Mouse (Mus musculus): ENCODE results near the gene Rad23b. TPM values are rescaled to one million over a fixed set of nuclear protein-coding genes. Genes with fewer than 3 reads are reported as not detected.
"Not testable (repeated sequence)": the region's sequence is repeated elsewhere in the genome, so short reads cannot be mapped to it uniquely, and the experiment has no call there.

The Rad23b gene
- polyA plus RNA-seq, 1 experiment from 2014 or later, result 60.2 TPM

GRCm38 (mm10) chr4:55328471-55328870 is 21.4 kb upstream of the Rad23b start:
- Histone ChIP-seq H3K4me3 (ENCODE audit: control insufficient read depth in 1 of 2, insufficient read depth in 1 of 2, low read depth in 1 of 2, low read length in 2 of 2) (no peak overlapping the region), H3K4me1 (ENCODE audit: control insufficient read depth in 2 of 2, insufficient read depth in 2 of 2, low read length in 2 of 2) (peaks cover 0 to 2% of the 10 kb centered on the region in 2 experiments; a peak in 1 of 4 replicates), H3K36me3 (ENCODE audit: control insufficient read depth, insufficient read depth, low read length) (no peaks in the 10 kb centered on the region), H3K4me2 (ENCODE audit: low read length) (no peak overlapping the region), H3K9ac (ENCODE audit: low read length) (no peak overlapping the region), H3K27ac (replicated peaks in 1 of 2; ENCODE audit: control insufficient read depth in 1 of 2, insufficient read depth in 1 of 2, low read depth in 2 of 2, low read length in 2 of 2) (no peak overlapping the region), H3K27me3 (ENCODE audit: control insufficient read depth, insufficient read depth, low read length) (no peaks in the 10 kb centered on the region), H3K9me3 (ENCODE audit: control insufficient read depth, low read length) (no peaks in the 10 kb centered on the region)
- ATAC-seq (ENCODE audit: insufficient number of reproducible peaks, insufficient read depth, low FRiP score, low read depth), result no peak
- WGBS, result 91% methylated on average over 11 of the region's 11 CpGs

- H3K27me3 ChIP-seq (ENCODE audit: control insufficient read depth, insufficient read depth, low read length); H3K9me3 ChIP-seq (ENCODE audit: control insufficient read depth, low read length); H3K4me3 ChIP-seq (ENCODE audit: control insufficient read depth in 1 of 2, insufficient read depth in 1 of 2, low read depth in 1 of 2, low read length in 2 of 2); ATAC-seq (ENCODE audit: insufficient number of reproducible peaks, insufficient read depth, low FRiP score, low read depth); H3K4me1 ChIP-seq (ENCODE audit: control insufficient read depth in 2 of 2, insufficient read depth in 2 of 2, low read length in 2 of 2); H3K9ac ChIP-seq (ENCODE audit: low read length); H3K4me2 ChIP-seq (ENCODE audit: low read length); H3K27ac ChIP-seq (replicated peaks in 1 of 2; ENCODE audit: control insufficient read depth in 1 of 2, insufficient read depth in 1 of 2, low read depth in 2 of 2, low read length in 2 of 2); H3K36me3 ChIP-seq (ENCODE audit: control insufficient read depth, insufficient read depth, low read length): not testable (repeated sequence)
- 91% methylated on average over 6 of the region's 7 CpGs for WGBS
Measured at GRCm38 (mm10) chr4:55328928-55329327, 20.9 kb upstream of the Rad23b start.

GRCm38 (mm10) chr4:55329621-55330346 is 20.1 kb upstream of the Rad23b start:
- no peak for ATAC-seq (ENCODE audit: insufficient number of reproducible peaks, insufficient read depth, low FRiP score, low read depth)
- Histone ChIP-seq H3K4me2 (ENCODE audit: low read length) (no peak overlapping the region), H3K27ac (replicated peaks in 1 of 2; ENCODE audit: control insufficient read depth in 1 of 2, insufficient read depth in 1 of 2, low read depth in 2 of 2, low read length in 2 of 2) (no peak overlapping the region)

GRCm38 (mm10) chr4:55335030-55335770 is 14.6 kb upstream of the Rad23b start:
- Histone ChIP-seq H3K27ac (replicated peaks in 1 of 2; ENCODE audit: control insufficient read depth in 1 of 2, insufficient read depth in 1 of 2, low read depth in 2 of 2, low read length in 2 of 2) (no peak overlapping the region), H3K9me3 (ENCODE audit: control insufficient read depth, low read length) (no peaks in the 10 kb centered on the region), H3K4me3 (ENCODE audit: control insufficient read depth in 1 of 2, insufficient read depth in 1 of 2, low read depth in 1 of 2, low read length in 2 of 2) (no peak overlapping the region), H3K27me3 (ENCODE audit: control insufficient read depth, insufficient read depth, low read length) (no peaks in the 10 kb centered on the region), H3K36me3 (ENCODE audit: control insufficient read depth, insufficient read depth, low read length) (no peaks in the 10 kb centered on the region), H3K4me2 (ENCODE audit: low read length) (no peak overlapping the region), H3K9ac (ENCODE audit: low read length) (no peak overlapping the region), H3K4me1 (ENCODE audit: control insufficient read depth in 2 of 2, insufficient read depth in 2 of 2, low read length in 2 of 2) (0 out of 4 replicates have a peak, but pooled peaks cover 2 to 3% of the 10 kb centered on the region in 2 experiments)
- 60% methylated on average over 5 of the region's 5 CpGs for WGBS
- no peak for ATAC-seq (ENCODE audit: insufficient number of reproducible peaks, insufficient read depth, low FRiP score, low read depth)

More at GRCm38 (mm10) chr4:55329621-55330346, 20.1 kb upstream of the Rad23b start:
- H3K4me1 ChIP-seq (ENCODE audit: control insufficient read depth in 2 of 2, insufficient read depth in 2 of 2, low read length in 2 of 2), result peaks cover 0 to 2% of the 10 kb centered on the region in 2 experiments; a peak in 1 of 4 replicates
- H3K27me3 ChIP-seq (ENCODE audit: control insufficient read depth, insufficient read depth, low read length), result no peaks in the 10 kb centered on the region
- H3K36me3 ChIP-seq (ENCODE audit: control insufficient read depth, insufficient read depth, low read length), result no peaks in the 10 kb centered on the region
- no peaks in the 10 kb centered on the region for H3K9me3 ChIP-seq (ENCODE audit: control insufficient read depth, low read length)
- no peak overlapping the region for H3K4me3 ChIP-seq (ENCODE audit: control insufficient read depth in 1 of 2, insufficient read depth in 1 of 2, low read depth in 1 of 2, low read length in 2 of 2)
- H3K9ac ChIP-seq (ENCODE audit: low read length), result no peak overlapping the region
- WGBS, result 61% methylated on average over 8 of the region's 8 CpGs

GRCm38 (mm10) chr4:55338905-55339304 is 10.9 kb upstream of the Rad23b start:
- ATAC-seq (ENCODE audit: insufficient number of reproducible peaks, insufficient read depth, low FRiP score, low read depth), result no peak
- 26% methylated on average over 1 of the region's 1 CpGs for WGBS
- H3K4me2 ChIP-seq (ENCODE audit: low read length), result no peak overlapping the region
- no peak overlapping the region for H3K27ac ChIP-seq (replicated peaks in 1 of 2; ENCODE audit: control insufficient read depth in 1 of 2, insufficient read depth in 1 of 2, low read depth in 2 of 2, low read length in 2 of 2)
- H3K36me3 ChIP-seq (ENCODE audit: control insufficient read depth, insufficient read depth, low read length), result no peaks in the 10 kb centered on the region
- 0 out of 4 replicates have a peak, but pooled peaks cover 2 to 3% of the 10 kb centered on the region in 2 experiments for H3K4me1 ChIP-seq (ENCODE audit: control insufficient read depth in 2 of 2, insufficient read depth in 2 of 2, low read length in 2 of 2)
- no peaks in the 10 kb centered on the region for H3K9me3 ChIP-seq (ENCODE audit: control insufficient read depth, low read length)
- no peak overlapping the region for H3K9ac ChIP-seq (ENCODE audit: low read length)
- H3K4me3 ChIP-seq (ENCODE audit: control insufficient read depth in 1 of 2, insufficient read depth in 1 of 2, low read depth in 1 of 2, low read length in 2 of 2), result no peak overlapping the region
- no peaks in the 10 kb centered on the region for H3K27me3 ChIP-seq (ENCODE audit: control insufficient read depth, insufficient read depth, low read length)

- no peaks in the 10 kb centered on the region for H3K36me3 ChIP-seq (ENCODE audit: control insufficient read depth, insufficient read depth, low read length)
- no peaks in the 10 kb centered on the region for H3K27me3 ChIP-seq (ENCODE audit: control insufficient read depth, insufficient read depth, low read length)
- no peak overlapping the region for H3K27ac ChIP-seq (replicated peaks in 1 of 2; ENCODE audit: control insufficient read depth in 1 of 2, insufficient read depth in 1 of 2, low read depth in 2 of 2, low read length in 2 of 2)
- WGBS, result 63% methylated on average over 4 of the region's 4 CpGs
- H3K4me3 ChIP-seq (ENCODE audit: control insufficient read depth in 1 of 2, insufficient read depth in 1 of 2, low read depth in 1 of 2, low read length in 2 of 2), result no peak overlapping the region
- H3K9ac ChIP-seq (ENCODE audit: low read length), result no peak overlapping the region
- no peaks in the 10 kb centered on the region for H3K9me3 ChIP-seq (ENCODE audit: control insufficient read depth, low read length)
- H3K4me1 ChIP-seq (ENCODE audit: control insufficient read depth in 2 of 2, insufficient read depth in 2 of 2, low read length in 2 of 2), result 0 out of 4 replicates have a peak, but pooled peaks cover 2 to 3% of the 10 kb centered on the region in 2 experiments
- ATAC-seq (ENCODE audit: insufficient number of reproducible peaks, insufficient read depth, low FRiP score, low read depth), result no peak
- no peak overlapping the region for H3K4me2 ChIP-seq (ENCODE audit: low read length)
Measured at GRCm38 (mm10) chr4:55339388-55339787, 10.5 kb upstream of the Rad23b start.

- Histone ChIP-seq H3K27ac (replicated peaks in 1 of 2; ENCODE audit: control insufficient read depth in 1 of 2, insufficient read depth in 1 of 2, low read depth in 2 of 2, low read length in 2 of 2) (no peak overlapping the region), H3K9ac (ENCODE audit: low read length) (no peak overlapping the region), H3K4me2 (ENCODE audit: low read length) (no peak overlapping the region), H3K27me3 (ENCODE audit: control insufficient read depth, insufficient read depth, low read length) (no peaks in the 10 kb centered on the region), H3K4me3 (ENCODE audit: control insufficient read depth in 1 of 2, insufficient read depth in 1 of 2, low read depth in 1 of 2, low read length in 2 of 2) (no peak overlapping the region), H3K4me1 (ENCODE audit: control insufficient read depth in 2 of 2, insufficient read depth in 2 of 2, low read length in 2 of 2) (0 out of 4 replicates have a peak, but pooled peaks cover 2 to 3% of the 10 kb centered on the region in 2 experiments), H3K36me3 (ENCODE audit: control insufficient read depth, insufficient read depth, low read length) (no peaks in the 10 kb centered on the region), H3K9me3 (ENCODE audit: control insufficient read depth, low read length) (no peaks in the 10 kb centered on the region)
- WGBS, result 86% methylated on average over 1 of the region's 1 CpGs
- no peak for ATAC-seq (ENCODE audit: insufficient number of reproducible peaks, insufficient read depth, low FRiP score, low read depth)
Measured at GRCm38 (mm10) chr4:55341797-55342196, 8.0 kb upstream of the Rad23b start.
